Mouse (Mus musculus) midbrain, embryonic 12.5 days (tissue): ENCODE measurements around the gene Lim2. TPM values are rescaled to one million over a fixed set of nuclear protein-coding genes. Genes with fewer than 3 reads are reported as not detected.

ENCODE experiments used
- ATAC-seq: fragments of 200-750 bp; cut with Nextera tagmentation; 2 replicates; pipeline ENCODE4 v1.8.0; 2017; ENCODE audit warnings: low read depth, moderate TSS enrichment, moderate library complexity; ENCODE audit not compliant: low FRiP score
- H3K27ac ChIP-seq: fragments of 300-500 bp; sonication (generic); replicated peaks from 2 replicates; pipeline ENCODE4 v1.5.1; 2016; ENCODE audit warnings: mild to moderate bottlenecking
- H3K27me3 ChIP-seq: fragments of 300-500 bp; sonication (generic); 2 replicates; pipeline ENCODE4 v1.6.1; 2016; ENCODE audit warnings: mild to moderate bottlenecking
- H3K36me3 ChIP-seq: fragments of 300-500 bp; sonication (generic); 2 replicates; pipeline ENCODE4 v1.6.1; 2016
- H3K4me1 ChIP-seq: fragments of 300-500 bp; sonication (generic); 2 replicates; pipeline ENCODE4 v1.6.1; 2016
- H3K4me2 ChIP-seq: fragments of 300-500 bp; sonication (generic); replicated peaks from 2 replicates; pipeline ENCODE4 v1.6.1; 2016; ENCODE audit warnings: mild to moderate bottlenecking, moderate library complexity
- H3K4me3 ChIP-seq: fragments of 300-500 bp; sonication (generic); 2 replicates; pipeline ENCODE4 v1.5.1; 2016; ENCODE audit warnings: mild to moderate bottlenecking
- H3K9ac ChIP-seq: fragments of 300-500 bp; sonication (generic); replicated peaks from 2 replicates; pipeline ENCODE4 v1.6.1; 2016; ENCODE audit warnings: mild to moderate bottlenecking, moderate library complexity
- H3K9me3 ChIP-seq: fragments of 300-500 bp; sonication (generic); 2 replicates; pipeline ENCODE4 v1.6.1; 2016; ENCODE audit warnings: mild to moderate bottlenecking
- WGBS: fragments of 180-500 bp; shearing (Covaris S2); methylation state at CpG from one replicate; pipeline ENCODE4 v1.1.7; 2016; 5-methylcytosine and 5-hydroxymethylcytosine counted together
- microRNA-seq: library from miRNA; unstranded; fragments of <30 nt; microRNA quantifications from one replicate; pipeline ENCODE4, GENCODE M21; 2017
- polyA plus RNA-seq: library from polyadenylated mRNA; unstranded; fragments of >200 nt; fragmentation: Nextera tagmentation; extraction: Ambion mirVana; gene quantifications from 2 replicates; pipeline ENCODE4 v1.2.1, GENCODE M21; 2016

Lim2 gene
- polyA plus RNA-seq, 1 experiment from 2014 or later, result not detected

DNA sequence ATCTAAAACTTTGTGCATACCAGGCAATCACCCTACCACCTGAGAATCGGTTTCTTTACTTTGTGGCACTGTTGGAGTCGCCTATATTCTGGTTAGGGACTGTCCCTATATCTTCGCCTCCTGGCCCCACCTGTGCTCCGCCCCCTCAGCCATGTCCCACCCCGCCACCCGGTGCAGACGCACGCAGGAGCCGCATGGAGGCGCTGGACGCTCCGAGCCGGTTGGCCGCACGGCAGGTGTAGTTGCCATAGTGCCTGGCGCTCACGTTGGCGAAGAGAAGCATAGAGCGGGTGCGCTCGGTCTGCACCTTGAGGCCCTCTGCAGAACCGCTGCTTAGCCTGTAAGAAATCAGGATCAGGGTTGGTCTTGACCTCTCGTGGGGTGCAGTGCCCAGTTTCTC is 48.2 kb downstream of the Lim2 start:
- Histone ChIP-seq H3K36me3 (peaks cover 11% of the 10 kb centered on the region), H3K9me3 (no peaks in the 10 kb centered on the region), H3K27me3 (peaks cover 49% of the 10 kb centered on the region), H3K4me3 (no peak overlapping the region), H3K4me1 (peaks cover 18% of the 10 kb centered on the region; the same call in 1 of the 2 replicates), H3K9ac (no peak overlapping the region), H3K27ac (no peak overlapping the region), H3K4me2 (no peak overlapping the region)
- no peak for ATAC-seq
- WGBS, result 11% methylated on average over 23 of the region's 23 CpGs

GRCm38 (mm10) chr7:43476376-43476775 is 48.9 kb downstream of the Lim2 start:
- H3K9ac ChIP-seq, result no peak overlapping the region; the same call in 1 of the 2 replicates
- 7% methylated on average over 13 of the region's 13 CpGs for WGBS
- no peak overlapping the region for H3K4me2 ChIP-seq
- H3K27me3 ChIP-seq, result peaks cover 49% of the 10 kb centered on the region
- ATAC-seq, result 0 out of 2 replicates have a peak, but pooled peaks have one; percentile 36
- no peaks in the 10 kb centered on the region for H3K9me3 ChIP-seq
- peaks cover 18% of the 10 kb centered on the region; the same call in 1 of the 2 replicates for H3K4me1 ChIP-seq
- peaks cover 11% of the 10 kb centered on the region for H3K36me3 ChIP-seq
- no peak overlapping the region for H3K4me3 ChIP-seq
- no peak overlapping the region for H3K27ac ChIP-seq

GRCm38 (mm10) chr7:43481191-43481590 is 53.7 kb downstream of the Lim2 start:
- ATAC-seq, result no peak
- 74% methylated on average over 3 of the region's 3 CpGs for WGBS
- H3K4me3 ChIP-seq, result no peak overlapping the region

DNA sequence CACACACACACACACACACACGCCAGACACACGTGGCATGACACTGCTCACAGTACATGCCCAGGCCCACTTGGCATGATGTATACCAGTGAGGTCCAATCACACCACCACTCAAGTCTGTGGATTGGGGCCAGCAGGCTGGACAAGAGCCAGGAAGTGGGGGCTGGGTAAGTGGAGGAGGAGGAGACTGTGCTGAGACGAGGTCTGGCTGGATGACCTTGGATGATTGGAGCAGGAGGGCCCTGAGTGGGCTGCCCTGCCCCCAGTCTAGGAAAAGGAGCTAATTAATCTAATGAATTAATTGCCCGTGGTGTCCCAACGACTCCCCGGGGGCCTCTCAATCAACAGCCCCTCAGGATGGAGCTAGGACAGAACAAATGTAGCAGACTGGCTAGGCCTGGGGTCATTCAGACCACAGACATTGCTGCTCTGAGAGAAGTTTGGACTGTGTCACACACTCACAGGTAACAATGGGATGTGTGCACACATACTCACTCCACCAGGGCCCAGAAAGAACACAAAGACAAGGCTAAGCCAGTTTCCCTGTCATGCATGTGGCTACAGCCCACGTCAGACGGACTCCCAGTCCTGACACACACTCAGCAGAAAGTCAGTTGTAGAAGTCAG is 54.7 kb downstream of the Lim2 start:
- ATAC-seq, result peak; percentile 35; the same call in 1 of the 2 replicates
- Histone ChIP-seq H3K4me2 (no peak overlapping the region), H3K36me3 (peaks cover 6% of the 10 kb centered on the region), H3K4me1 (peaks cover 15% of the 10 kb centered on the region), H3K4me3 (no peak overlapping the region), H3K9ac (0 out of 2 replicates have a peak overlapping the region, but pooled peaks have one; percentile 7), H3K27me3 (peaks cover 19% of the 10 kb centered on the region), H3K27ac (no peak overlapping the region), H3K9me3 (no peaks in the 10 kb centered on the region)
- 68% methylated on average over 8 of the region's 8 CpGs for WGBS

More at GRCm38 (mm10) chr7:43481191-43481590, 53.7 kb downstream of the Lim2 start:
- peaks cover 6% of the 10 kb centered on the region for H3K36me3 ChIP-seq
- no peak overlapping the region for H3K27ac ChIP-seq
- H3K27me3 ChIP-seq, result peaks cover 29% of the 10 kb centered on the region
- no peak overlapping the region for H3K9ac ChIP-seq
- H3K9me3 ChIP-seq, result no peaks in the 10 kb centered on the region
- peaks cover 23% of the 10 kb centered on the region for H3K4me1 ChIP-seq
- no peak overlapping the region for H3K4me2 ChIP-seq

GRCm38 (mm10) chr7:43483236-43483635 is 55.8 kb downstream of the Lim2 start:
- ATAC-seq, result no peak
- Histone ChIP-seq H3K27ac (no peak overlapping the region), H3K9ac (no peak overlapping the region), H3K36me3 (peaks cover 6% of the 10 kb centered on the region), H3K4me1 (peaks cover 18% of the 10 kb centered on the region), H3K27me3 (peaks cover 8% of the 10 kb centered on the region), H3K9me3 (no peaks in the 10 kb centered on the region), H3K4me2 (no peak overlapping the region), H3K4me3 (no peak overlapping the region)
- 21% methylated on average over 10 of the region's 10 CpGs for WGBS

Small RNA genes within 50 kb of the gene (microRNA-seq; reads per million reads assigned to microRNA genes)
- 2.6 reads per million, percentile 3 among the genes with 10 or more reads in this experiment for gene Mir7051

Other genes with a start within 250 kb of the Lim2 start
- gene Zfp715, start 114.4 kb upstream of the Lim2 start, polyA plus RNA-seq, result 15.3 and 16.2 TPM in 2 replicates
- 0.20 and 0.27 TPM in 2 replicates for gene Siglecf, start 76.3 kb upstream of the Lim2 start, polyA plus RNA-seq
- gene Siglecg, start 19.5 kb upstream of the Lim2 start, polyA plus RNA-seq, result not detected in 2 replicates
- not detected in 2 replicates for gene Nkg7, start 9.4 kb downstream of the Lim2 start, polyA plus RNA-seq
- not detected in 2 replicates for gene Cldnd2, start 13.1 kb downstream of the Lim2 start, polyA plus RNA-seq
- 147 and 163 TPM in 2 replicates for gene Etfb, start 16.4 kb downstream of the Lim2 start, polyA plus RNA-seq
- 1.4 TPM in 1 of 2 replicates, not detected in the other for gene Gm45233, start 16.5 kb downstream of the Lim2 start, polyA plus RNA-seq
- 4.0 and 7.4 TPM in 2 replicates for gene Vsig10l, start 35.5 kb downstream of the Lim2 start, polyA plus RNA-seq
- gene Iglon5, start 62.4 kb downstream of the Lim2 start, polyA plus RNA-seq, result 3.9 and 4.1 TPM in 2 replicates
- not detected in 2 replicates for gene 4931406B18Rik, start 78.3 kb downstream of the Lim2 start, polyA plus RNA-seq
- 1.1 and 1.4 TPM in 2 replicates for gene Cd33, start 116.8 kb downstream of the Lim2 start, polyA plus RNA-seq
- gene Zfp658, start 134.6 kb downstream of the Lim2 start, polyA plus RNA-seq, result 9.3 and 10.1 TPM in 2 replicates
- gene Zfp719, start 151.9 kb downstream of the Lim2 start, polyA plus RNA-seq, result 17.8 and 17.9 TPM in 2 replicates
- gene Zfp819, start 179.5 kb downstream of the Lim2 start, polyA plus RNA-seq, result 0.24 and 0.58 TPM in 2 replicates
- gene Ceacam18, start 207.0 kb downstream of the Lim2 start, polyA plus RNA-seq, result not detected in 2 replicates
- gene Siglece, start 232.5 kb downstream of the Lim2 start, polyA plus RNA-seq, result 0.24 TPM in 2 replicates
- 17.6 and 17.9 TPM in 2 replicates for gene Ctu1, start 244.3 kb downstream of the Lim2 start, polyA plus RNA-seq